Comparison of ENCODE assay signal across 8 mouse cellular contexts in the genomic region with DNA sequence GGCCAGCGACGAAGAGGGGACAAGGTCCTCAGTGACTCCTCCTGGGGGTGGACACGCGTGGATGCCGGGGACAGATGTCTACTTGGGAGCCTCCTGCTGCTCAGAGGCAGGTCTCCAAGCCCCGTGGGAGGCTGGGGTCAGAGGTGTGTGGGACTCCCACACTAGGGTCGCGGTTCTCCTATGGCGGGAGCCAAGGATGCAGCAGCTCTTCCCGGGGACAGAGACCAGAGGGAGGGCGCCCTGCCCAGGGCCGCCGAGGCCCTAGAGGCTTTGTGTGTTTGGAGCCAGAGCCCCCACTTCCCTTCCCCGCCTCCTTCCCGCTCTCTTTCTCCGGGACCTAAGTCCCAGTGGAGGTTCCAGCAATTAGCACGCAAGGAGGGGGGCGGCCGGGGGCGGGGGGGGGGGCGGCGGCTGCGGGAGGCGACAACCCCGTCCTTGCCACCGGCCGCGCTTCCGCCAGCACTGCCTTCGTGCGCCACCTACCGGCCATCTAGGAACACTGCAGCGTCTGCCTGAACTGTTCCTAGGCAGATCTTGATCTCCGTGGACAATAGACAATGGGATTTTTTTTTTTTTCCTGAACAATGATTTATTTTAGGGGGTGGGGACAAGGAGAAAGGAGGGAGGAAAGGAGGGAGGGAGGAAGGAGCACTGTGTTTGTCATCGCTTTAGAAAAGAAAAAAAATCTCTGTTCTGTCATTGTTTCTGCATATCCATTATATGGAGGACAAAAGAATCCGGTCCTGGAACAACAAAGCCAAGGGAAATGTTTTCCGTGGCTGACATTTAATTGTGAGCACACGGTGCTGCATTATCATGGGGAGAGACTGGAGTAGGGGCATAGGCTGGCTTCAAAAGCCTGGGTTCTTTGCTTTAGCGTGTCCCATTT.
DNase-seq lines count a peak whose midpoint lies in the region; ATAC-seq and TF ChIP-seq lines count a peak whose summit lies in the region.

No protein-coding gene starts in this region.

- WGBS in heart, embryonic 16.5 days: 5% methylated on average over 36 of the region's 39 CpGs
- 9% methylated on average over 31 of the region's 39 CpGs for WGBS in liver, postnatal 0 days (ENCODE audit: insufficient replicate concordance)
- WGBS in neural tube, embryonic 12.5 days: 2% methylated on average over 36 of the region's 39 CpGs
- WGBS in stomach, embryonic 16.5 days: 3% methylated on average over 31 of the region's 39 CpGs

- peak overlapping the region; percentile 85 for H3K4me2 ChIP-seq in heart, embryonic 16.5 days (ENCODE audit: low read depth, low read length)
- H3K4me2 ChIP-seq in liver, postnatal 0 days (ENCODE audit: low read depth, low read length): peak overlapping the region; percentile 69
- H3K4me2 ChIP-seq in neural tube, embryonic 12.5 days (replicated peaks): peak overlapping the region; percentile 76
- H3K4me2 ChIP-seq in stomach, embryonic 16.5 days (ENCODE audit: low read depth, low read length): peak overlapping the region; percentile 92

- no peaks in the 10 kb centered on the region for H3K36me3 ChIP-seq in heart, embryonic 16.5 days (ENCODE audit: control insufficient read depth, insufficient read depth)
- H3K36me3 ChIP-seq in liver, postnatal 0 days (replicated peaks; ENCODE audit: insufficient read depth, low read length): no peaks in the 10 kb centered on the region
- H3K36me3 ChIP-seq in neural tube, embryonic 12.5 days: no peaks in the 10 kb centered on the region
- H3K36me3 ChIP-seq in stomach, embryonic 16.5 days (ENCODE audit: control insufficient read depth, insufficient read depth, low read length): no peaks in the 10 kb centered on the region

- H3K27ac ChIP-seq in embryonic fibroblast, embryonic 13.5 days (ENCODE audit: insufficient read depth, low read length): no peak overlapping the region
- peak overlapping the region; percentile 48 for H3K27ac ChIP-seq in heart, embryonic 16.5 days (ENCODE audit: low read length)
- H3K27ac ChIP-seq in liver, postnatal 0 days (ENCODE audit: low read depth): no peak overlapping the region
- H3K27ac ChIP-seq in neural tube, embryonic 12.5 days: peak overlapping the region; percentile 69
- peak overlapping the region; percentile 62 for H3K27ac ChIP-seq in stomach, embryonic 16.5 days (ENCODE audit: low read length)

- peak; percentile 90 for TF ChIP-seq CTCF in brain, embryonic 14.5 days (IDR thresholded peaks at IDR 0.05; ENCODE audit: borderline replicate concordance, extremely low read depth, insufficient read depth, insufficient read length)
- peak; percentile 97 for TF ChIP-seq CTCF in embryonic fibroblast, embryonic 13.5 days (IDR thresholded peaks at IDR 0.05; ENCODE audit: borderline replicate concordance, insufficient read depth, low read length)
- peak; percentile 89 for TF ChIP-seq CTCF in liver, postnatal 0 days (IDR thresholded peaks at IDR 0.05; ENCODE audit: low read depth)

- ATAC-seq in heart, embryonic 16.5 days (replicated peaks; ENCODE audit: extremely low read depth, insufficient read depth, low FRiP score): peak; percentile 65
- ATAC-seq in liver, postnatal 0 days: peak; percentile 71; the same call in 1 of the 2 replicates
- ATAC-seq in neural tube, embryonic 12.5 days (ENCODE audit: low FRiP score, low read depth): peak; percentile 92
- ATAC-seq in stomach, embryonic 16.5 days (ENCODE audit: insufficient read depth, low FRiP score): peak; percentile 68

- peak; percentile 68; the same call in 1 of the 2 replicates for TF ChIP-seq POLR2A in brain, embryonic 14.5 days (IDR thresholded peaks at IDR 0.05; ENCODE audit: borderline replicate concordance, extremely low read depth, insufficient read depth, insufficient read length, poor library complexity, severe bottlenecking)
- TF ChIP-seq POLR2A in embryonic fibroblast, embryonic 13.5 days (IDR thresholded peaks at IDR 0.05; ENCODE audit: low read depth, low read length): no peak

- no peaks in the 10 kb centered on the region for H3K27me3 ChIP-seq in heart, embryonic 16.5 days (ENCODE audit: control insufficient read depth, insufficient read depth, low read length)
- no peaks in the 10 kb centered on the region for H3K27me3 ChIP-seq in liver, postnatal 0 days (ENCODE audit: insufficient read depth, low read length)
- H3K27me3 ChIP-seq in neural tube, embryonic 12.5 days (replicated peaks): no peaks in the 10 kb centered on the region
- H3K27me3 ChIP-seq in stomach, embryonic 16.5 days (ENCODE audit: control insufficient read depth, insufficient read depth, low read length): no peaks in the 10 kb centered on the region

- peak overlapping the region; percentile 80 for H3K9ac ChIP-seq in heart, embryonic 16.5 days (ENCODE audit: low read length)
- peak overlapping the region; percentile 17 for H3K9ac ChIP-seq in liver, postnatal 0 days (replicated peaks)
- H3K9ac ChIP-seq in neural tube, embryonic 12.5 days: peak overlapping the region; percentile 80
- H3K9ac ChIP-seq in stomach, embryonic 16.5 days (ENCODE audit: low read length): peak overlapping the region; percentile 83

- H3K9me3 ChIP-seq in heart, embryonic 16.5 days (replicated peaks; ENCODE audit: control insufficient read depth, low read length): no peaks in the 10 kb centered on the region
- no peaks in the 10 kb centered on the region for H3K9me3 ChIP-seq in liver, postnatal 0 days (ENCODE audit: low read length)
- no peaks in the 10 kb centered on the region for H3K9me3 ChIP-seq in neural tube, embryonic 12.5 days
- H3K9me3 ChIP-seq in stomach, embryonic 16.5 days (replicated peaks; ENCODE audit: control insufficient read depth, low read length): no peaks in the 10 kb centered on the region

- H3K4me1 ChIP-seq in embryonic fibroblast, embryonic 13.5 days (ENCODE audit: control insufficient read depth, insufficient read depth, low read length): peaks cover 3% of the 10 kb centered on the region; the same call in 1 of the 2 replicates
- H3K4me1 ChIP-seq in heart, embryonic 16.5 days (ENCODE audit: control insufficient read depth, insufficient read depth, low read length): peaks cover 20% of the 10 kb centered on the region
- peaks cover 8% of the 10 kb centered on the region; the same call in 1 of the 2 replicates for H3K4me1 ChIP-seq in liver, postnatal 0 days (ENCODE audit: insufficient read depth)
- peaks cover 10% of the 10 kb centered on the region for H3K4me1 ChIP-seq in neural tube, embryonic 12.5 days
- H3K4me1 ChIP-seq in stomach, embryonic 16.5 days (ENCODE audit: control insufficient read depth, insufficient read depth, low read length): peaks cover 16% of the 10 kb centered on the region

- DNase-seq in CD4-positive helper T cell, adult 2 months (ENCODE audit: low read depth, low spot score): peak; percentile 77
- peak; percentile 95 for DNase-seq in brain, embryonic 14.5 days (ENCODE audit: low read depth)
- peak; percentile 89 for DNase-seq in kidney, postnatal 14 days
- DNase-seq in liver, postnatal 0 days: peak; percentile 85

- H3K4me3 ChIP-seq in embryonic fibroblast, embryonic 13.5 days (ENCODE audit: insufficient read depth, low read length): peak overlapping the region; percentile 44
- H3K4me3 ChIP-seq in heart, embryonic 16.5 days (ENCODE audit: low read length): peak overlapping the region; percentile 50
- H3K4me3 ChIP-seq in liver, postnatal 0 days (ENCODE audit: low read depth, low read length): peak overlapping the region; percentile 40
- H3K4me3 ChIP-seq in neural tube, embryonic 12.5 days: peak overlapping the region; percentile 40
- peak overlapping the region; percentile 54 for H3K4me3 ChIP-seq in stomach, embryonic 16.5 days (replicated peaks; ENCODE audit: low read length)

- no peak for TF ChIP-seq EP300 in liver, postnatal 0 days (IDR thresholded peaks at IDR 0.05; ENCODE audit: low read depth)

Comparison
In these comparisons a context has a peak if more than half of its experiments do, and no peak if none do; other contexts are left out.
1. H3K27ac ChIP-seq: peak in heart, embryonic 16.5 days (single experiment), neural tube, embryonic 12.5 days (single experiment) and stomach, embryonic 16.5 days (single experiment); none in embryonic fibroblast, embryonic 13.5 days (single experiment) and liver, postnatal 0 days (single experiment).
2. H3K9ac ChIP-seq: peak in every context shown above with its lines; median percentile 83 in stomach, embryonic 16.5 days; 80 in heart, embryonic 16.5 days; 80 in neural tube, embryonic 12.5 days; 17 in liver, postnatal 0 days.
3. Peak in every context shown above with its lines, with median percentiles within 50 percentile points of each other: DNase-seq, CTCF ChIP-seq, H3K4me3 ChIP-seq, ATAC-seq and H3K4me2 ChIP-seq.